Mouse (Mus musculus): ENCODE results near the gene Sergef. TPM values are rescaled to one million over a fixed set of nuclear protein-coding genes. Genes with fewer than 3 reads are reported as not detected.

The Sergef gene
- 0.42 and 1.4 TPM in 2 replicates for polyA plus RNA-seq (2012; ENCODE audit: low replicate concordance)

DNA sequence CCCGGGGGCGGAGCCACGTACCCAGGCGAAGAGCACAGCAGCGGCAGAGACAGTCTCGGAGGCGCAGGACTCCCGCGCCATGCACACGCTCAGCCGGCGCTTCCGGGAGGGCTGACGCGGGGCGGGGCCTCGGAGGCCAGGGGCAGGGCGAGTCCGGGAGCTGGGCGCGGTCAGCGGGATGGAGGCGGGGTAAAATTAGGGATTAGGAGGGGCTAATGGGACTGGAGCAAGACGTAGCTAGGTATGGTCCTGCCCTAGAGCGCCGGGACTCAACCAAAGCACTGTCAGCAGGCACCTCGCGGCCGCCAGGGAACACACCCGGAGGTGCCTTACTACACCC, at the start of gene Sergef:
TSS of gene Sergef (minus strand) at position 116 of the 340 bp plus-strand sequence.

DNA sequence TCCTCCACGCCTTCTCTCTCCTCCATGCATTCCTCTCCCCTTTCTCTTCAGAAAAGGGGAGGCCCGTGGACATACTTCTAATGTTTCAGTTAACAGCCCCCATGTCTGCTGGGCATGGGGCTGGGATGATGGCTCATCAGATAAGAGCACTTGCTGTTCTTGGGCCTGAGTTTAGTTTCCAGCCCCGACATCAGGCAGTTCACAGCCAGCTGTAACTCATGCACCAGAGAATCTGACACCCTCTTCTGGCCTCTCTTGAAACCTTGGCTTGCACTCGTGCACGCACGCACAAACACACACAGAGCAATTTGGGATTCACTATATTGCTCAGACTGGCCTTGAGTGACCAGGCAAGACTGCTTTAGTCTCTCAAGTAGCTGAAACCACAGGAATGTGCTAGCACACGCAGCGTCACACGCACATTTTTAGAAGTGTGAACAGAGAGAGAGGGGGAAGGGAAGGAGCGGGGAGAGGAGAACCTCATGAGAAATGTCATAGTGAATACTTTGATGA, 32.6 kb upstream of the Sergef start, which contains the start of gene Tph1:
TSS of gene Tph1 (minus strand) at position 378 of the 513 bp plus-strand sequence.

DNA sequence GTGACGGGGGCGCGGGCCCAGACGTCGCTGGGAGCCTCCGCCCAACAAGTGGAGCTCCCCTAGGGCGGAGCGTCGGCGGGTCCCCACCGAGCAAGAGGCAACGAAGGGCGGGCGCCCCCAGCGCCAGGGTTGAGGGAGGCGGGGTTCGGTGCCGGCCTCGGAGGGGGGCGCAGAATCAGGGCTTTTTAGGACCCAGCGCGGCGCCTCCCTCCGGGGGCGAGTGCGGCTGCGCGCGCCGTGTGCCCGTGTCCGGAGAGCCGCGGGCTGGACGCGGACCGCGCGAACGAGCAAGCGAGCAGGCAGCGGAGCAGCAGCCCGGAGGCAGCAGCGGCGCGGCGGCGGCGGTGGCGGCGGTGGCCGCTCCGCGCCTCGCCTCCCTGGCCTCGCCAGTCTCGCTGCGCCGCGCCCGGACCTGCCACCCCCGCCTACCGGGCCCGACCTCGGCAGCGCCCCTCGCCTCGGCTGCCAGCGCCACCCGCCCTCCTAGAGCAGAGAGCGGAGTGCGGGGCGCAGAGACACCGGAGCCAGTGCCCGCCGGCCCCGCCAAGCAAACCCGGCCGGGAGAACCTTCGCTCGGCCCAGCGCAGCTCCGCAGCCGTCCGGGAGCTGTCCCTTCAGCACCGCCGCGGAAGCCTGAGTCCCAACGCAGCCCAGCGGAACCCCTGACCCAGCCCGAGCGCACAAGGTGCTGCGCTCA, 243.2 kb downstream of the Sergef start, which contains the start of gene Kcnc1:
TSS of gene Kcnc1 (plus strand) at position 267 of the 697 bp plus-strand sequence.

Other genes with a start within 250 kb of the Sergef start
- gene Kcnc1, start 243.3 kb downstream of the Sergef start, polyA plus RNA-seq (2012; ENCODE audit: low replicate concordance): 0.32 and 0.68 TPM in 2 replicates
- not detected in 2 replicates for gene Tph1, start 32.7 kb upstream of the Sergef start, polyA plus RNA-seq (2012; ENCODE audit: low replicate concordance)
- gene Saal1, start 70.9 kb upstream of the Sergef start, polyA plus RNA-seq (2012; ENCODE audit: low replicate concordance): 1.8 and 1.9 TPM in 2 replicates
- 0.73 and 3.0 TPM in 2 replicates for gene Saa3, start 75.9 kb upstream of the Sergef start, polyA plus RNA-seq (2012; ENCODE audit: low replicate concordance)
- gene Saa4, start 92.8 kb upstream of the Sergef start, polyA plus RNA-seq (2012; ENCODE audit: low replicate concordance): not detected in 2 replicates
- gene Saa1, start 103.2 kb upstream of the Sergef start, polyA plus RNA-seq (2012; ENCODE audit: low replicate concordance): not detected in 2 replicates
- not detected in 2 replicates for gene Saa2, start 112.0 kb upstream of the Sergef start, polyA plus RNA-seq (2012; ENCODE audit: low replicate concordance)
- gene Hps5, start 156.3 kb upstream of the Sergef start, polyA plus RNA-seq (2012; ENCODE audit: low replicate concordance): 2.7 and 3.8 TPM in 2 replicates
- 68.6 and 85.3 TPM in 2 replicates for gene Gtf2h1, start 156.3 kb upstream of the Sergef start, polyA plus RNA-seq (2012; ENCODE audit: low replicate concordance)
- 247 and 414 TPM in 2 replicates for gene Ldha, start 201.7 kb upstream of the Sergef start, polyA plus RNA-seq (2012; ENCODE audit: low replicate concordance)
- not detected in 2 replicates for gene Ldhc, start 221.4 kb upstream of the Sergef start, polyA plus RNA-seq (2012; ENCODE audit: low replicate concordance)

Data from leukemia stem cell, adult 10-12 weeks (primary cell).